Mouse (Mus musculus): ENCODE measurements at regions not wholly inside any gene's neighbourhood (a gene's known extent, or its start where the extent isn't known, plus 50 kb on each side); places are given as distances from the start of the nearest gene placed in this dataset.

- ATAC-seq (ENCODE audit: low TSS enrichment): peak; percentile 92
These were observed 82.5 kb upstream of the 4933402D24Rik start for GRCm38 (mm10) chr1:63851476-63852094.

GRCm38 (mm10) chr1:63850262-63850661 is 81.2 kb upstream of the 4933402D24Rik start:
- no peak for ATAC-seq (ENCODE audit: low TSS enrichment)

GRCm38 (mm10) chr1:63828174-63828844 is 59.2 kb upstream of the 4933402D24Rik start:
- ATAC-seq (ENCODE audit: low TSS enrichment): no peak

- no peak for ATAC-seq (ENCODE audit: low TSS enrichment)
These were observed 51.7 kb upstream of the 4933402D24Rik start for GRCm38 (mm10) chr1:63820614-63821270.

DNA sequence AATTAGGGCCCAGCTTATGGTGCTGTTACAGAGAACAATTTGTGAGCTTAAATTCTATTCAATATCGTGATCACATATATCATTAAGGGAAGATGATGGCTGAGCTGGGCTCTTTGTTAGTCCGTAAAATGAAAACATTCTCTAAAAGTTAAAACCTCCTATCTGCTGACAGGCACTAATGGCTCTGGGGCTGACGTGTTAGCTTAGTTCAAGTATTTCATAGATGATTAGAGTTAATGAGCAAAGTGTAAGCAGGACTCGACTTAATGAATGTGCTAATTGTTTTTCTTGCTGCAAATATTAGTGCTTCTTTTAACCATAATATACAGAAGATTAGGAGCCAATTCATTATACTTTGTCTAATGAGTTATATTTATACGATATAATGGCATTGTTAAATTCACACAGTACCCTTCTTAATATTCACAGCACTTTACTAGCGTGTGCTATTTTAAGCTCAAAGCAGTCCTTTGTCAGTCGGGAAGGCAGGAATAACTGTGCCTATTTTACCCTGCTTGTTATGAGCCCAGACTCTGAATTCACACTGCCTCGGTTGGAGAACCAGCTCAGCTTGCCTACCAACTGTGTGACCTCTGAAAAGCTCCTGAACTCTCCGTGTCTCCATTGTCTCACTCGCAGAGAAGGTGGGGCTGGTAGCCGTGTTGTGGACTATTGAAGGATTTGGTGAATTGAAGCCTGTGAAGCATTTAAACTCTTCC is 50.6 kb upstream of the 4933402D24Rik start:
- ATAC-seq (ENCODE audit: low TSS enrichment): peak; percentile 69

All from frontal cortex, adult (tissue).